ENCODE assay signal across 8 mouse cellular contexts in genomic region chr10:41489294-41489693, GRCm38 (mm10). TPM values are rescaled to one million over a fixed set of nuclear protein-coding genes. Genes with fewer than 3 reads are reported as not detected.
A peak's percentile ranks its signal among the peaks of the same experiment; 100 is the strongest.
DNase-seq lines count a peak whose midpoint lies in the region; ATAC-seq lines count a peak whose summit lies in the region.

No protein-coding gene starts in this region.

- peak overlapping the region; percentile 68; the same call in 1 of the 2 replicates for H3K27ac ChIP-seq in heart, embryonic 12.5 days (ENCODE audit: poor library complexity, severe bottlenecking)
- peak overlapping the region; percentile 85; the same call in 1 of the 2 replicates for H3K27ac ChIP-seq in heart, embryonic 13.5 days (replicated peaks)

- DNase-seq in heart, postnatal 14 days = no peak
- peak; percentile 51 for DNase-seq in kidney, postnatal 10 days
- DNase-seq in neural tube, embryonic 10.5 days (ENCODE audit: extremely low spot score, low spot score) = peak; percentile 21
- no peak for DNase-seq in testis, postnatal 14 days (ENCODE audit: low spot score)
- DNase-seq in retina, embryonic 14.5 days (ENCODE audit: low spot score) = no peak
- DNase-seq in layer of hippocampus, postnatal 36 days = no peak

- no peaks in the 10 kb centered on the region for H3K9me3 ChIP-seq in heart, embryonic 12.5 days (replicated peaks)
- H3K9me3 ChIP-seq in heart, embryonic 13.5 days = no peaks in the 10 kb centered on the region

- H3K9ac ChIP-seq in heart, embryonic 12.5 days = peak overlapping the region; percentile 88
- H3K9ac ChIP-seq in heart, embryonic 13.5 days = peak overlapping the region; percentile 92

- WGBS in heart, embryonic 12.5 days = 31% methylated on average over 8 of the region's 8 CpGs
- 26% methylated on average over 8 of the region's 8 CpGs for WGBS in heart, embryonic 13.5 days

- H3K36me3 ChIP-seq in heart, embryonic 12.5 days = peaks cover 44% of the 10 kb centered on the region
- peaks cover 44% of the 10 kb centered on the region for H3K36me3 ChIP-seq in heart, embryonic 13.5 days

- intact Hi-C loops in heart, postnatal 14 days (cut with DNase I) = no loop called here

- peak overlapping the region; percentile 73 for H3K4me3 ChIP-seq in heart, embryonic 12.5 days
- peak overlapping the region; percentile 79 for H3K4me3 ChIP-seq in heart, embryonic 13.5 days

- no peak for ATAC-seq in heart, embryonic 12.5 days (ENCODE audit: insufficient number of reproducible peaks, low FRiP score)
- ATAC-seq in heart, embryonic 13.5 days (ENCODE audit: extremely low read depth, insufficient number of reproducible peaks, low FRiP score, low TSS enrichment) = no peak

- H3K4me1 ChIP-seq in heart, embryonic 12.5 days (replicated peaks) = peaks cover 24% of the 10 kb centered on the region
- H3K4me1 ChIP-seq in heart, embryonic 13.5 days = peaks cover 28% of the 10 kb centered on the region

- no peaks in the 10 kb centered on the region for H3K27me3 ChIP-seq in heart, embryonic 12.5 days (replicated peaks)
- no peaks in the 10 kb centered on the region for H3K27me3 ChIP-seq in heart, embryonic 13.5 days (replicated peaks)

- peak overlapping the region; percentile 95 for H3K4me2 ChIP-seq in heart, embryonic 12.5 days
- peak overlapping the region; percentile 98 for H3K4me2 ChIP-seq in heart, embryonic 13.5 days

RNA-seq across cellular contexts. Expression of gene Smpd2, which starts 0.9 kb away (rescaled TPM):
- 42.7 and 45.6 TPM in 2 replicates for polyA plus RNA-seq in heart, embryonic 12.5 days (2016; fragmentation: Nextera tagmentation; extraction: Ambion mirVana)
- 10 to 100 TPM; 42.8 to 45.3 TPM for total RNA-seq in heart, postnatal 14 days (2021)
- polyA plus RNA-seq in heart, embryonic 13.5 days (2015; fragmentation: Nextera tagmentation; extraction: Ambion mirVana) = 46.3 and 48.4 TPM in 2 replicates
- 10 to 100 TPM; 21.2 to 23.2 TPM for total RNA-seq in layer of hippocampus, postnatal 36 days (2021)

RNA-seq across cellular contexts. Expression of gene Ppil6, which starts 0.9 kb away (rescaled TPM):
- 1.1 TPM in 2 replicates for polyA plus RNA-seq in heart, embryonic 12.5 days (2016; fragmentation: Nextera tagmentation; extraction: Ambion mirVana)
- total RNA-seq in heart, postnatal 14 days (2021) = 1 to 10 TPM; 1.6 to 3.0 TPM
- polyA plus RNA-seq in heart, embryonic 13.5 days (2015; fragmentation: Nextera tagmentation; extraction: Ambion mirVana) = 1.1 and 1.3 TPM in 2 replicates
- total RNA-seq in layer of hippocampus, postnatal 36 days (2021) = 1 to 10 TPM; 6.4 to 8.6 TPM

RNA-seq across cellular contexts. Expression of gene Mical1, which starts 13.2 kb away (rescaled TPM):
- polyA plus RNA-seq in heart, embryonic 12.5 days (2016; fragmentation: Nextera tagmentation; extraction: Ambion mirVana) = 38.9 and 45.3 TPM in 2 replicates
- total RNA-seq in heart, postnatal 14 days (2021) = 10 to 100 TPM; 20.6 to 20.8 TPM
- 33.4 and 33.8 TPM in 2 replicates for polyA plus RNA-seq in heart, embryonic 13.5 days (2015; fragmentation: Nextera tagmentation; extraction: Ambion mirVana)
- 10 to 100 TPM; 14.7 to 16.6 TPM for total RNA-seq in layer of hippocampus, postnatal 36 days (2021)

RNA-seq across cellular contexts. Expression of gene Cd164, which starts 29.9 kb away (rescaled TPM):
- 217 and 224 TPM in 2 replicates for polyA plus RNA-seq in heart, embryonic 12.5 days (2016; fragmentation: Nextera tagmentation; extraction: Ambion mirVana)
- 100 to 1,000 TPM; 140 to 155 TPM for total RNA-seq in heart, postnatal 14 days (2021)
- 166 and 169 TPM in 2 replicates for polyA plus RNA-seq in heart, embryonic 13.5 days (2015; fragmentation: Nextera tagmentation; extraction: Ambion mirVana)
- total RNA-seq in layer of hippocampus, postnatal 36 days (2021) = 10 to 100 TPM; 61.5 to 63.0 TPM

RNA-seq across cellular contexts. Expression of gene Zbtb24, which starts 39.1 kb away (rescaled TPM):
- 13.3 and 13.5 TPM in 2 replicates for polyA plus RNA-seq in heart, embryonic 12.5 days (2016; fragmentation: Nextera tagmentation; extraction: Ambion mirVana)
- total RNA-seq in heart, postnatal 14 days (2021) = 1 to 10 TPM; 9.6 to 9.8 TPM
- 11.2 and 11.3 TPM in 2 replicates for polyA plus RNA-seq in heart, embryonic 13.5 days (2015; fragmentation: Nextera tagmentation; extraction: Ambion mirVana)
- 10 to 100 TPM; 20.1 to 23.1 TPM for total RNA-seq in layer of hippocampus, postnatal 36 days (2021)

Comparison
In these comparisons a context has a peak if more than half of its experiments do, and no peak if none do; other contexts are left out.
1. DNase-seq: peak in kidney, postnatal 10 days (single experiment) and neural tube, embryonic 10.5 days (single experiment); none in heart, postnatal 14 days (0 of 2), testis, postnatal 14 days (single experiment), retina, embryonic 14.5 days (single experiment) and layer of hippocampus, postnatal 36 days (0 of 2).